Mouse (Mus musculus): ENCODE data around the gene Ankar. TPM values are rescaled to one million over a fixed set of nuclear protein-coding genes. Genes with fewer than 3 reads are reported as not detected.

Gene Ankar
- not detected in 2 replicates for polyA plus RNA-seq (2014; fragmentation: Nextera tagmentation; extraction: Ambion mirVana)

- Histone ChIP-seq H3K27ac (ENCODE audit: low read depth, low read length) (no peak within 1 kb of the TSS), H3K36me3 (ENCODE audit: control insufficient read depth, insufficient read depth, low read length) (no peaks in the 10 kb centered on the region), H3K4me1 (ENCODE audit: control insufficient read depth, insufficient read depth, low read length) (no peaks in the 10 kb centered on the region), H3K9me3 (ENCODE audit: control insufficient read depth, low read length) (no peaks in the 10 kb centered on the region), H3K4me3 (ENCODE audit: low read depth, low read length) (no peak within 1 kb of the TSS), H3K9ac (ENCODE audit: low read length) (no peak within 1 kb of the TSS), H3K4me2 (no peak within 1 kb of the TSS), H3K27me3 (ENCODE audit: control insufficient read depth, insufficient read depth, low read length) (no peaks in the 10 kb centered on the region)
- WGBS, result 85% methylated on average over 11 of the region's 11 CpGs
- ATAC-seq (ENCODE audit: low FRiP score), result no peak
- no peak for DNase-seq (ENCODE audit: low spot score, missing footprints)
These were observed at the start of gene Ankar for GRCm38 (mm10) chr1:72700479-72700878. Gene Ankar (minus strand): TSS chr1:72700579.

- DNase-seq (ENCODE audit: low spot score, missing footprints) (no peak), ATAC-seq (ENCODE audit: low FRiP score) (no peak)
- no peaks in the 10 kb centered on the region for H3K36me3 ChIP-seq (ENCODE audit: control insufficient read depth, insufficient read depth, low read length)
- no peaks in the 10 kb centered on the region for H3K4me1 ChIP-seq (ENCODE audit: control insufficient read depth, insufficient read depth, low read length)
- H3K27me3 ChIP-seq (ENCODE audit: control insufficient read depth, insufficient read depth, low read length), result no peaks in the 10 kb centered on the region
- no peak overlapping the region for H3K27ac ChIP-seq (ENCODE audit: low read depth, low read length)
- H3K9me3 ChIP-seq (ENCODE audit: control insufficient read depth, low read length), result no peaks in the 10 kb centered on the region
- H3K4me2 ChIP-seq, result no peak overlapping the region
- no peak overlapping the region for H3K9ac ChIP-seq (ENCODE audit: low read length)
- H3K4me3 ChIP-seq (ENCODE audit: low read depth, low read length), result no peak overlapping the region
- WGBS, result 67% methylated on average over 7 of the region's 7 CpGs
These were observed 46.0 kb upstream of the Ankar start for GRCm38 (mm10) chr1:72746382-72746781.

DNA sequence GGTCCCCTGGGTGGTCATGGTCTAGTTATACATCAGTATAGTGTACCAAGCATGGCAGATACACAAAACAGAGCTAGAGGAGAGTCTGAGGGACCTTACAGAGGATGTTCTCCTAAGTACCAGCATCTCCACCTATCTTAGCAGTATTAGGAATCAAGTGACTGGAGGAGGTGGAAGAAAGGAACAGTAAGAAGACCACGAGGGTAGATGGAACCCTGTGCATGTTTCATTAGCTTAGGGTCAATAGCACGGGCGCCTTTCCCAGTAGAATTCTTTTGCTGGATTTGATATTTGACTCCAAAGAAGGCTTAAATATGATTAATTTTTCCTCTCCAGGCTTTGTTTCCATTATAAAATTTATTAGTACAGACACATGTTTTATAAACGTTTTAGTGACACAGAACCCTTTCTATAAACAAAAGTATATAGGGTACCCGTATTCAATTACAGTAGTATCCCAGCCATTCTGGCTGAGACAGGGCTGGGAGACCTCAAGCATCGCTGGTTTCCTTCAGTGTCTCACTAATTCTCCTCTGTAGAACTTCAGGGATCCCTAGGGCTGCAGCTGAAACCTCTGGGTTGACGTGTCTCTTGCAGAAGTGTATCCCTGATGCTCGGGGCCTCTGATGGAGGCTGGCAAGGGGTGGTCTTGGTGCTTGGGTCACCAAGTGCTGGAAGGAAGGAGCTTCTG is 44.6 kb upstream of the Ankar start:
- H3K36me3 ChIP-seq (ENCODE audit: control insufficient read depth, insufficient read depth, low read length), result no peaks in the 10 kb centered on the region
- no peaks in the 10 kb centered on the region for H3K9me3 ChIP-seq (ENCODE audit: control insufficient read depth, low read length)
- H3K27me3 ChIP-seq (ENCODE audit: control insufficient read depth, insufficient read depth, low read length), result no peaks in the 10 kb centered on the region
- no peak for DNase-seq (ENCODE audit: low spot score, missing footprints)
- H3K27ac ChIP-seq (ENCODE audit: low read depth, low read length), result no peak overlapping the region
- H3K4me3 ChIP-seq (ENCODE audit: low read depth, low read length), result no peak overlapping the region
- no peak overlapping the region for H3K9ac ChIP-seq (ENCODE audit: low read length)
- H3K4me2 ChIP-seq, result no peak overlapping the region
- WGBS, result 81% methylated on average over 8 of the region's 8 CpGs
- H3K4me1 ChIP-seq (ENCODE audit: control insufficient read depth, insufficient read depth, low read length), result no peaks in the 10 kb centered on the region
- no peak for ATAC-seq (ENCODE audit: low FRiP score)

- H3K4me3 ChIP-seq (ENCODE audit: low read depth, low read length), result no peak overlapping the region
- H3K27ac ChIP-seq (ENCODE audit: low read depth, low read length), result no peak overlapping the region
- WGBS, result 86% methylated on average over 5 of the region's 5 CpGs
- no peaks in the 10 kb centered on the region for H3K4me1 ChIP-seq (ENCODE audit: control insufficient read depth, insufficient read depth, low read length)
- DNase-seq (ENCODE audit: low spot score, missing footprints) (no peak), ATAC-seq (ENCODE audit: low FRiP score) (no peak)
- no peaks in the 10 kb centered on the region for H3K36me3 ChIP-seq (ENCODE audit: control insufficient read depth, insufficient read depth, low read length)
- no peaks in the 10 kb centered on the region for H3K27me3 ChIP-seq (ENCODE audit: control insufficient read depth, insufficient read depth, low read length)
- no peak overlapping the region for H3K4me2 ChIP-seq
- H3K9me3 ChIP-seq (ENCODE audit: control insufficient read depth, low read length), result no peaks in the 10 kb centered on the region
- no peak overlapping the region for H3K9ac ChIP-seq (ENCODE audit: low read length)
These were observed 41.0 kb upstream of the Ankar start for GRCm38 (mm10) chr1:72741406-72741805.

DNA sequence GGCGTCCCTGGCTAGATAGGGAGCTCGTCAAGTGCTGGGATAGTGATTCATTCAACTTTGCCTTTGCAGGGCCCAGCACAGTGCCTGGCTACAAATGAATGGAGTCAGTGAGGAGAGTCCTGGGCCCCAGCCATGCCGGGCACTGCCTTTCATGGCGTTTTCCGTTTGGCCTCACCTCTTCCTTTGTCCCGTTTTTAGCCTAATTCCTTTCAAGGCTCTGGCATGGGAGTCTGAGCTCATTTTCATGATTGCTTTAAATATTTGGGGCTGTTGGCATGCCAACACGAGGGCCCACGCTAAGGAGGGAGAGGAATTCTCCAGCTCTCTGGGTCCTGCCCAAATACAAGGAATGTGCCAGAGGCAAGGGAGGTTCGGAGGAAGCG is 39.3 kb upstream of the Ankar start:
- H3K27me3 ChIP-seq (ENCODE audit: control insufficient read depth, insufficient read depth, low read length), result no peaks in the 10 kb centered on the region
- H3K9me3 ChIP-seq (ENCODE audit: control insufficient read depth, low read length), result no peaks in the 10 kb centered on the region
- no peak overlapping the region for H3K27ac ChIP-seq (ENCODE audit: low read depth, low read length)
- 50% methylated on average over 10 of the region's 10 CpGs for WGBS
- H3K4me1 ChIP-seq (ENCODE audit: control insufficient read depth, insufficient read depth, low read length), result no peaks in the 10 kb centered on the region
- H3K4me3 ChIP-seq (ENCODE audit: low read depth, low read length), result no peak overlapping the region
- no peak overlapping the region for H3K9ac ChIP-seq (ENCODE audit: low read length)
- no peak for DNase-seq (ENCODE audit: low spot score, missing footprints)
- no peaks in the 10 kb centered on the region for H3K36me3 ChIP-seq (ENCODE audit: control insufficient read depth, insufficient read depth, low read length)
- ATAC-seq (ENCODE audit: low FRiP score), result peak; percentile 22; the same call in 1 of the 2 replicates
- H3K4me2 ChIP-seq, result no peak overlapping the region

DNA sequence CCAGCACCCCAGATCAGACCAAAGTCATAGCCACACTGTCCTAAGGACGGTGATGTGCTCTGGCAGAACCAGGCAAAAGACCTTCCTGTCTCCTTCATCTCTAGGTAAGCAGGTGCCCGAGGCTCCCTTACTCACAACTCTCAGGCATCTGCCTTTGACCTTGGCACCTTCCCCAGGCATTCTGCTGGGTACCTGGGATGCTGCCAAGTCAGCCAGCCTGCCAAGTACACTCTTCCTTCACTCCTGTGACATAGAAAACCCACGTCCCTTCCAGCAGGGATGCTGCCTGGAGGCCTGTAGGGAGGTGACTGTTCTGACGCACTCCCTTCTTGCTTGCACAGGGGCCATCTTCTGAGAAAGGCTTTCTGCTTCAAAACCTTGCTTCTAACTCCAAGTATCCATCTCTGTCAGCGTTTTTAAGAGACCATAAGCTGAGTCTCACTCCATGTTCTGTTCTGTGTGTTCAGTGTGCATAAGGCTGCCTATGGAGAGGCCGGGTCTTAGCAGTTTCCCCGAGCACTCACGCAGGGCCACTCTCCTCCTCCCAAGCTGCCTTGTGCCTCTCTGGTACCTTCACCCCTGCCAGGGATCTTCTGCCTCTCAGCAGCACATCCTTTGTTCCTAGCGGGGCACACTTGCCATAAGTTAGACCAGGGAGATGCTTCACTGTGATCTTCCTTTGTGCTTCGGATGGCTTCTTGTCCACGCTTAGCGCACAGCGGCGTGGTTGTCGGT is 38.7 kb upstream of the Ankar start:
- H3K4me2 ChIP-seq, result no peak overlapping the region
- H3K9ac ChIP-seq (ENCODE audit: low read length), result no peak overlapping the region
- no peaks in the 10 kb centered on the region for H3K4me1 ChIP-seq (ENCODE audit: control insufficient read depth, insufficient read depth, low read length)
- DNase-seq (ENCODE audit: low spot score, missing footprints), result no peak
- H3K27me3 ChIP-seq (ENCODE audit: control insufficient read depth, insufficient read depth, low read length), result no peaks in the 10 kb centered on the region
- no peak overlapping the region for H3K27ac ChIP-seq (ENCODE audit: low read depth, low read length)
- H3K36me3 ChIP-seq (ENCODE audit: control insufficient read depth, insufficient read depth, low read length), result no peaks in the 10 kb centered on the region
- ATAC-seq (ENCODE audit: low FRiP score), result no peak
- no peaks in the 10 kb centered on the region for H3K9me3 ChIP-seq (ENCODE audit: control insufficient read depth, low read length)
- H3K4me3 ChIP-seq (ENCODE audit: low read depth, low read length), result no peak overlapping the region
- WGBS, result 75% methylated on average over 15 of the region's 15 CpGs

DNA sequence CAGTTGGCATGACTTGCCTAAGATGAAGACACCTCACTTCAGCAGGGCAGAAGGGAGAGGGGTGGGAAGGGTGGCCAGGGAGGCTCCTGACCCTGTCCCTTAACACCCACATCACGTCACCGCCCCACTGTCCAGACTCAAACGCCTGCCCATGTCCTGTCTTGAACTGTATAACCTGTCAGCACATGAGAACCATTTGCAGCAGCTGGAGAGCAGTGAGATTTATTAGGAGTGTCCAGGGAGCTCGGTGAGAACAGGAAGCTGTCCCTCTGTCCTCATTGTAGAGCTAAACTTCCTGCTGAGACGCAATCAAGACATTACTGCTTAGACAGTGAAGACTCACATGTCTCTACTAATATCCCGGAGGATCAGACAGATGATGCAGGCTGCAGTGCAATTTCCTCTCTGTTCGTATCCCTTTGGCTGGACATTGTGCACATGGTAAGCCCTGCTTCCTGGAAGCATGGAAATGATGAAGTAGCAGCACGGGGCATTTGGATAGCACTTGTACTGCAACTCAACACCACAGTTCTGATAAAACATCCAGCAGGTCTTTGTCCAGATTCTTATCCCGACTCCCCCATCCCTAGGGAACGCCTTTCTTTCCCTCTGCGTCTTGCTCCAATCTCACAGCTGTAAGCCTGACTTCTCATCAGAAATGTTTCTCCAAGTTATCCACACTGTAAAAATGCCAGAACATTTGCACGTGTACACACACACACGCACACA is 36.2 kb upstream of the Ankar start:
- DNase-seq (ENCODE audit: low spot score, missing footprints), result no peak
- no peak overlapping the region for H3K9ac ChIP-seq (ENCODE audit: low read length)
- H3K4me3 ChIP-seq (ENCODE audit: low read depth, low read length), result no peak overlapping the region
- H3K4me2 ChIP-seq, result no peak overlapping the region
- no peaks in the 10 kb centered on the region for H3K36me3 ChIP-seq (ENCODE audit: control insufficient read depth, insufficient read depth, low read length)
- H3K27me3 ChIP-seq (ENCODE audit: control insufficient read depth, insufficient read depth, low read length), result no peaks in the 10 kb centered on the region
- H3K9me3 ChIP-seq (ENCODE audit: control insufficient read depth, low read length), result no peaks in the 10 kb centered on the region
- H3K27ac ChIP-seq (ENCODE audit: low read depth, low read length), result no peak overlapping the region
- no peak for ATAC-seq (ENCODE audit: low FRiP score)
- no peaks in the 10 kb centered on the region for H3K4me1 ChIP-seq (ENCODE audit: control insufficient read depth, insufficient read depth, low read length)
- 73% methylated on average over 13 of the region's 13 CpGs for WGBS

GRCm38 (mm10) chr1:72733191-72733691 is 32.9 kb upstream of the Ankar start:
- Histone ChIP-seq H3K4me2 (no peak overlapping the region), H3K4me1 (ENCODE audit: control insufficient read depth, insufficient read depth, low read length) (no peaks in the 10 kb centered on the region), H3K36me3 (ENCODE audit: control insufficient read depth, insufficient read depth, low read length) (no peaks in the 10 kb centered on the region), H3K4me3 (ENCODE audit: low read depth, low read length) (no peak overlapping the region), H3K9me3 (ENCODE audit: control insufficient read depth, low read length) (no peaks in the 10 kb centered on the region), H3K27me3 (ENCODE audit: control insufficient read depth, insufficient read depth, low read length) (no peaks in the 10 kb centered on the region), H3K9ac (ENCODE audit: low read length) (no peak overlapping the region), H3K27ac (ENCODE audit: low read depth, low read length) (no peak overlapping the region)
- DNase-seq (ENCODE audit: low spot score, missing footprints) (no peak), ATAC-seq (ENCODE audit: low FRiP score) (no peak)
- 73% methylated on average over 9 of the region's 9 CpGs for whole genome bisulfite sequencing

GRCm38 (mm10) chr1:72730126-72730525 is 29.7 kb upstream of the Ankar start:
- Histone ChIP-seq H3K9me3 (ENCODE audit: control insufficient read depth, low read length) (no peaks in the 10 kb centered on the region), H3K9ac (ENCODE audit: low read length) (no peak overlapping the region), H3K27me3 (ENCODE audit: control insufficient read depth, insufficient read depth, low read length) (no peaks in the 10 kb centered on the region), H3K4me1 (ENCODE audit: control insufficient read depth, insufficient read depth, low read length) (no peaks in the 10 kb centered on the region), H3K4me3 (ENCODE audit: low read depth, low read length) (no peak overlapping the region), H3K36me3 (ENCODE audit: control insufficient read depth, insufficient read depth, low read length) (no peaks in the 10 kb centered on the region), H3K27ac (ENCODE audit: low read depth, low read length) (no peak overlapping the region), H3K4me2 (no peak overlapping the region)
- DNase-seq (ENCODE audit: low spot score, missing footprints), result no peak
- WGBS, result 88% methylated on average over 10 of the region's 10 CpGs
- no peak for ATAC-seq (ENCODE audit: low FRiP score)
